ENCODE assay signal across 9 mouse cellular contexts in genomic region chr7:17024141-17024540, GRCm38 (mm10). TPM values are rescaled to one million over a fixed set of nuclear protein-coding genes. Genes with fewer than 3 reads are reported as not detected.
DNase-seq lines count a peak whose midpoint lies in the region; ATAC-seq lines count a peak whose summit lies in the region.
"Had no signal": no experiment of that assay in that cellular context is flagged by ENCODE, and none has a peak within 500 bp of the region (broad histone marks: within the 10 kb centered on the region; RNA-seq: fewer than 3 reads in every experiment).

No protein-coding gene starts in this region.

- peak overlapping the region; percentile 21; the same call in 1 of the 2 replicates for H3K27ac ChIP-seq in hindbrain, embryonic 16.5 days (ENCODE audit: low read depth, low read length)
- H3K27ac ChIP-seq in hindbrain, embryonic 14.5 days = no peak overlapping the region
- H3K27ac ChIP-seq in kidney, embryonic 16.5 days (ENCODE audit: low read length) = peak overlapping the region; percentile 84

- DNase-seq in hindbrain, embryonic 14.5 days (ENCODE audit: low spot score) = no peak
- DNase-seq in cerebellum, postnatal 14 days = peak; percentile 42 to 66
- peak; percentile 72 for DNase-seq in lung, postnatal 25 days (ENCODE audit: low spot score)
- DNase-seq in urinary bladder, postnatal 10 days (ENCODE audit: low spot score) = no peak
- DNase-seq in layer of hippocampus, postnatal 10 days (ENCODE audit: low spot score in 2 of 2) = no peak

- WGBS in hindbrain, embryonic 16.5 days = 87% methylated on average over 6 of the region's 6 CpGs
- WGBS in hindbrain, embryonic 14.5 days = 85% methylated on average over 6 of the region's 6 CpGs
- WGBS in kidney, embryonic 16.5 days = 81% methylated on average over 6 of the region's 6 CpGs

- no peak overlapping the region; the same call in 1 of the 2 replicates for H3K9ac ChIP-seq in hindbrain, embryonic 16.5 days (ENCODE audit: low read depth, low read length)
- H3K9ac ChIP-seq in hindbrain, embryonic 14.5 days = no peak overlapping the region
- H3K9ac ChIP-seq in kidney, embryonic 16.5 days (replicated peaks; ENCODE audit: low read length) = peak overlapping the region; percentile 83; the same call in 1 of the 2 replicates

- H3K4me3 ChIP-seq in hindbrain, embryonic 16.5 days (ENCODE audit: low read length) = no peak overlapping the region
- no peak overlapping the region for H3K4me3 ChIP-seq in hindbrain, embryonic 14.5 days (replicated peaks; ENCODE audit: low read length)
- H3K4me3 ChIP-seq in kidney, embryonic 16.5 days (ENCODE audit: low read length) = no peak overlapping the region

- H3K4me1 ChIP-seq in hindbrain, embryonic 16.5 days (ENCODE audit: control insufficient read depth, insufficient read depth, low read depth, low read length) = peaks cover 20% of the 10 kb centered on the region
- H3K4me1 ChIP-seq in hindbrain, embryonic 14.5 days (replicated peaks; ENCODE audit: control insufficient read depth, insufficient read depth, low read length) = peaks cover 16% of the 10 kb centered on the region
- H3K4me1 ChIP-seq in kidney, embryonic 16.5 days (ENCODE audit: insufficient read depth, low read length) = peaks cover 37% of the 10 kb centered on the region

- H3K27me3 ChIP-seq in hindbrain, embryonic 16.5 days (replicated peaks; ENCODE audit: control insufficient read depth, insufficient read depth, low read length) = no peaks in the 10 kb centered on the region
- H3K27me3 ChIP-seq in hindbrain, embryonic 14.5 days (ENCODE audit: control insufficient read depth, insufficient read depth, low read length) = no peaks in the 10 kb centered on the region
- H3K27me3 ChIP-seq in kidney, embryonic 16.5 days (ENCODE audit: insufficient read depth, low read length) = no peaks in the 10 kb centered on the region
- H3K27me3 ChIP-seq: Patski had no signal

- H3K36me3 ChIP-seq in hindbrain, embryonic 16.5 days (ENCODE audit: control insufficient read depth, insufficient read depth, low read length) = peaks cover 29% of the 10 kb centered on the region
- H3K36me3 ChIP-seq in hindbrain, embryonic 14.5 days (replicated peaks; ENCODE audit: control insufficient read depth, insufficient read depth) = peaks cover 44% of the 10 kb centered on the region
- H3K36me3 ChIP-seq in kidney, embryonic 16.5 days (ENCODE audit: insufficient read depth, low read length) = peaks cover 37% of the 10 kb centered on the region

- H3K9me3 ChIP-seq in hindbrain, embryonic 16.5 days (ENCODE audit: control insufficient read depth, low read length) = no peaks in the 10 kb centered on the region
- H3K9me3 ChIP-seq in hindbrain, embryonic 14.5 days (ENCODE audit: control insufficient read depth, low read length) = no peaks in the 10 kb centered on the region
- no peaks in the 10 kb centered on the region for H3K9me3 ChIP-seq in kidney, embryonic 16.5 days (ENCODE audit: low read length)

- no peak for ATAC-seq in hindbrain, embryonic 16.5 days
- no peak for ATAC-seq in hindbrain, embryonic 14.5 days (ENCODE audit: low FRiP score)
- no peak for ATAC-seq in kidney, embryonic 16.5 days (ENCODE audit: low FRiP score, low TSS enrichment)
- no peak for ATAC-seq in frontal cortex, adult (ENCODE audit: low TSS enrichment)
- ATAC-seq: Patski had no signal

- H3K4me2 ChIP-seq in hindbrain, embryonic 16.5 days (ENCODE audit: low read length) = no peak overlapping the region
- H3K4me2 ChIP-seq in hindbrain, embryonic 14.5 days (replicated peaks) = no peak overlapping the region
- H3K4me2 ChIP-seq in kidney, embryonic 16.5 days (replicated peaks; ENCODE audit: low read depth, low read length) = peak overlapping the region; percentile 13; the same call in 1 of the 2 replicates

RNA-seq across cellular contexts. Expression of gene Ppp5c, which starts 3.6 kb away (rescaled TPM):
- polyA plus RNA-seq in hindbrain, embryonic 16.5 days (2015; fragmentation: Nextera tagmentation; extraction: Ambion mirVana) = 132 and 138 TPM in 2 replicates
- 123 and 129 TPM in 2 replicates for polyA plus RNA-seq in hindbrain, embryonic 14.5 days (2014; fragmentation: Nextera tagmentation; extraction: Ambion mirVana)
- polyA plus RNA-seq in kidney, embryonic 16.5 days (2015; fragmentation: Nextera tagmentation; extraction: Ambion mirVana) = 122 and 125 TPM in 2 replicates
- total RNA-seq in layer of hippocampus, postnatal 10 days (2021) = 100 to 1,000 TPM; 142 to 148 TPM

RNA-seq across cellular contexts. Expression of gene Ccdc8, which starts 31.6 kb away (rescaled TPM):
- polyA plus RNA-seq in hindbrain, embryonic 16.5 days (2015; fragmentation: Nextera tagmentation; extraction: Ambion mirVana) = 7.9 and 9.9 TPM in 2 replicates
- 4.4 and 5.4 TPM in 2 replicates for polyA plus RNA-seq in hindbrain, embryonic 14.5 days (2014; fragmentation: Nextera tagmentation; extraction: Ambion mirVana)
- 49.6 and 53.8 TPM in 2 replicates for polyA plus RNA-seq in kidney, embryonic 16.5 days (2015; fragmentation: Nextera tagmentation; extraction: Ambion mirVana)
- 1 to 10 TPM; 3.7 to 4.4 TPM for total RNA-seq in layer of hippocampus, postnatal 10 days (2021)

RNA-seq across cellular contexts. Expression of gene Hif3a, which starts 38.1 kb away (rescaled TPM):
- polyA plus RNA-seq in hindbrain, embryonic 16.5 days (2015; fragmentation: Nextera tagmentation; extraction: Ambion mirVana) = 6.9 and 8.9 TPM in 2 replicates
- 4.9 and 6.9 TPM in 2 replicates for polyA plus RNA-seq in hindbrain, embryonic 14.5 days (2014; fragmentation: Nextera tagmentation; extraction: Ambion mirVana)
- 25.2 and 26.1 TPM in 2 replicates for polyA plus RNA-seq in kidney, embryonic 16.5 days (2015; fragmentation: Nextera tagmentation; extraction: Ambion mirVana)
- 10 to 100 TPM in 1 of 2 experiments, 1 to 10 TPM in 1; 7.4 to 10.1 TPM for total RNA-seq in layer of hippocampus, postnatal 10 days (2021)

RNA-seq across cellular contexts. Expression of gene Gm42372, which starts 41.3 kb away (rescaled TPM):
- 5.7 and 7.4 TPM in 2 replicates for polyA plus RNA-seq in hindbrain, embryonic 16.5 days (2015; fragmentation: Nextera tagmentation; extraction: Ambion mirVana)
- 7.6 and 7.8 TPM in 2 replicates for polyA plus RNA-seq in hindbrain, embryonic 14.5 days (2014; fragmentation: Nextera tagmentation; extraction: Ambion mirVana)
- polyA plus RNA-seq in kidney, embryonic 16.5 days (2015; fragmentation: Nextera tagmentation; extraction: Ambion mirVana) = 0.20 and 0.26 TPM in 2 replicates
- total RNA-seq in layer of hippocampus, postnatal 10 days (2021) = 10 to 100 TPM; 42.9 to 44.8 TPM

RNA-seq across cellular contexts. Expression of gene Psg16, which starts 49.7 kb away (rescaled TPM):
- polyA plus RNA-seq in hindbrain, embryonic 16.5 days (2015; fragmentation: Nextera tagmentation; extraction: Ambion mirVana) = 5.0 and 5.6 TPM in 2 replicates
- polyA plus RNA-seq in hindbrain, embryonic 14.5 days (2014; fragmentation: Nextera tagmentation; extraction: Ambion mirVana) = 3.1 and 3.6 TPM in 2 replicates
- polyA plus RNA-seq in kidney, embryonic 16.5 days (2015; fragmentation: Nextera tagmentation; extraction: Ambion mirVana) = 0.19 TPM in 2 replicates
- 1 to 10 TPM; 4.1 to 5.0 TPM for total RNA-seq in layer of hippocampus, postnatal 10 days (2021)

Comparison
In these comparisons a context has a peak if more than half of its experiments do, and no peak if none do; other contexts are left out.
1. DNase-seq: peak in cerebellum, postnatal 14 days (2 of 2) and lung, postnatal 25 days (single experiment); none in hindbrain, embryonic 14.5 days (single experiment), urinary bladder, postnatal 10 days (single experiment) and layer of hippocampus, postnatal 10 days (0 of 2).